Mouse (Mus musculus): Measurements from ENCODE around the gene Tppp3. TPM values are rescaled to one million over a fixed set of nuclear protein-coding genes. Genes with fewer than 3 reads are reported as not detected.

The Tppp3 gene
- 22.2 and 24.8 TPM in 2 replicates for polyA plus RNA-seq (2015; fragmentation: Nextera tagmentation; extraction: Ambion mirVana)

- H3K9me3 ChIP-seq (ENCODE audit: low read length), result no peaks in the 10 kb centered on the region
- H3K4me1 ChIP-seq (ENCODE audit: insufficient read depth, low read length), result peaks cover 33% of the 10 kb centered on the region
- H3K4me2 ChIP-seq (replicated peaks; ENCODE audit: low read depth, low read length), result peak within 1 kb of the TSS; percentile 63
- H3K9ac ChIP-seq (replicated peaks; ENCODE audit: low read length), result peak within 1 kb of the TSS; percentile 28; the same call in 1 of the 2 replicates
- ATAC-seq (ENCODE audit: low FRiP score, low TSS enrichment), result peak; percentile 96
- no peaks in the 10 kb centered on the region; the same call in 1 of the 2 replicates for H3K36me3 ChIP-seq (ENCODE audit: insufficient read depth, low read length)
- 7% methylated on average over 25 of the region's 25 CpGs for WGBS
- peak within 1 kb of the TSS; percentile 33 for H3K4me3 ChIP-seq (ENCODE audit: low read length)
- H3K27me3 ChIP-seq (ENCODE audit: insufficient read depth, low read length), result no peaks in the 10 kb centered on the region
- peak within 1 kb of the TSS; percentile 37; the same call in 1 of the 2 replicates for H3K27ac ChIP-seq (ENCODE audit: low read length)
Observed at GRCm38 (mm10) chr8:105471314-105472015, at the start of gene Tppp3. TSS of gene Tppp3 (minus strand) at chr8:105471526.

- ATAC-seq (ENCODE audit: low FRiP score, low TSS enrichment), result no peak
- Histone ChIP-seq H3K9me3 (ENCODE audit: low read length) (no peaks in the 10 kb centered on the region), H3K36me3 (ENCODE audit: insufficient read depth, low read length) (peaks cover 11% of the 10 kb centered on the region; the same call in 1 of the 2 replicates), H3K4me2 (replicated peaks; ENCODE audit: low read depth, low read length) (peak overlapping the region; percentile 97), H3K9ac (replicated peaks; ENCODE audit: low read length) (no peak overlapping the region; the same call in 1 of the 2 replicates), H3K27ac (ENCODE audit: low read length) (peak overlapping the region; percentile 33; the same call in 1 of the 2 replicates), H3K27me3 (ENCODE audit: insufficient read depth, low read length) (no peaks in the 10 kb centered on the region), H3K4me1 (ENCODE audit: insufficient read depth, low read length) (peaks cover 70% of the 10 kb centered on the region), H3K4me3 (ENCODE audit: low read length) (peak overlapping the region; percentile 69; the same call in 1 of the 2 replicates)
- WGBS, result 0% methylated on average over 3 of the region's 3 CpGs
Observed at GRCm38 (mm10) chr8:105521061-105521460, 49.7 kb upstream of the Tppp3 start.

GRCm38 (mm10) chr8:105520521-105520920 lies 49.2 kb upstream of the Tppp3 start:
- Histone ChIP-seq H3K27ac (ENCODE audit: low read length) (peak overlapping the region; percentile 40; the same call in 1 of the 2 replicates), H3K4me2 (replicated peaks; ENCODE audit: low read depth, low read length) (peak overlapping the region; percentile 97), H3K4me3 (ENCODE audit: low read length) (peak overlapping the region; percentile 69), H3K4me1 (ENCODE audit: insufficient read depth, low read length) (peaks cover 71% of the 10 kb centered on the region), H3K9ac (replicated peaks; ENCODE audit: low read length) (peak overlapping the region; percentile 81), H3K36me3 (ENCODE audit: insufficient read depth, low read length) (peaks cover 11% of the 10 kb centered on the region; the same call in 1 of the 2 replicates), H3K9me3 (ENCODE audit: low read length) (no peaks in the 10 kb centered on the region), H3K27me3 (ENCODE audit: insufficient read depth, low read length) (no peaks in the 10 kb centered on the region)
- ATAC-seq (ENCODE audit: low FRiP score, low TSS enrichment), result no peak
- WGBS, result 41% methylated on average over 5 of the region's 5 CpGs

- H3K4me3 ChIP-seq (ENCODE audit: low read length), result peak overlapping the region; percentile 69
- H3K4me1 ChIP-seq (ENCODE audit: insufficient read depth, low read length), result peaks cover 72% of the 10 kb centered on the region
- H3K27me3 ChIP-seq (ENCODE audit: insufficient read depth, low read length), result no peaks in the 10 kb centered on the region
- peak overlapping the region; percentile 97 for H3K4me2 ChIP-seq (replicated peaks; ENCODE audit: low read depth, low read length)
- 0 out of 2 replicates have a peak, but pooled peaks cover 5% of the 10 kb centered on the region for H3K36me3 ChIP-seq (ENCODE audit: insufficient read depth, low read length)
- H3K9ac ChIP-seq (replicated peaks; ENCODE audit: low read length), result peak overlapping the region; percentile 81
- H3K27ac ChIP-seq (ENCODE audit: low read length), result peak overlapping the region; percentile 87
- ATAC-seq (ENCODE audit: low FRiP score, low TSS enrichment), result no peak
- no peaks in the 10 kb centered on the region for H3K9me3 ChIP-seq (ENCODE audit: low read length)
- WGBS, result 5% methylated on average over 2 of the region's 2 CpGs
Observed at GRCm38 (mm10) chr8:105519591-105519990, 48.3 kb upstream of the Tppp3 start.

- under 1% methylated on average over 67 of the region's 68 CpGs for WGBS
- peak within 1 kb of the TSS; percentile 97 for H3K4me2 ChIP-seq (replicated peaks; ENCODE audit: low read depth, low read length)
- peak within 1 kb of the TSS; percentile 87 for H3K27ac ChIP-seq (ENCODE audit: low read length)
- peaks cover 74% of the 10 kb centered on the region for H3K4me1 ChIP-seq (ENCODE audit: insufficient read depth, low read length)
- no peaks in the 10 kb centered on the region for H3K27me3 ChIP-seq (ENCODE audit: insufficient read depth, low read length)
- ATAC-seq (ENCODE audit: low FRiP score, low TSS enrichment), result peak; percentile 62
- H3K4me3 ChIP-seq (ENCODE audit: low read length), result peak within 1 kb of the TSS; percentile 69
- peak within 1 kb of the TSS; percentile 81 for H3K9ac ChIP-seq (replicated peaks; ENCODE audit: low read length)
- 0 out of 2 replicates have a peak, but pooled peaks cover 1% of the 10 kb centered on the region for H3K36me3 ChIP-seq (ENCODE audit: insufficient read depth, low read length)
- no peaks in the 10 kb centered on the region for H3K9me3 ChIP-seq (ENCODE audit: low read length)
Observed at GRCm38 (mm10) chr8:105518436-105519313, 47.3 kb upstream of the Tppp3 start, which contains the start of gene Hsd11b2. TSS of gene Hsd11b2 (plus strand) at chr8:105518755.

- Histone ChIP-seq H3K27ac (ENCODE audit: low read length) (0 out of 2 replicates have a peak overlapping the region, but pooled peaks have one; percentile 61), H3K36me3 (ENCODE audit: insufficient read depth, low read length) (no peaks in the 10 kb centered on the region), H3K4me1 (ENCODE audit: insufficient read depth, low read length) (peaks cover 64% of the 10 kb centered on the region), H3K4me2 (replicated peaks; ENCODE audit: low read depth, low read length) (peak overlapping the region; percentile 24; the same call in 1 of the 2 replicates), H3K9ac (replicated peaks; ENCODE audit: low read length) (no peak overlapping the region; the same call in 1 of the 2 replicates), H3K9me3 (ENCODE audit: low read length) (no peaks in the 10 kb centered on the region), H3K27me3 (ENCODE audit: insufficient read depth, low read length) (no peaks in the 10 kb centered on the region), H3K4me3 (ENCODE audit: low read length) (no peak overlapping the region)
- WGBS, result 41% methylated on average over 8 of the region's 8 CpGs
- ATAC-seq (ENCODE audit: low FRiP score, low TSS enrichment), result no peak
Observed at GRCm38 (mm10) chr8:105517346-105517745, 46.0 kb upstream of the Tppp3 start.

- Histone ChIP-seq H3K36me3 (ENCODE audit: insufficient read depth, low read length) (no peaks in the 10 kb centered on the region), H3K4me1 (ENCODE audit: insufficient read depth, low read length) (peaks cover 55% of the 10 kb centered on the region), H3K4me3 (ENCODE audit: low read length) (0 out of 2 replicates have a peak overlapping the region, but pooled peaks have one; percentile 11), H3K27me3 (ENCODE audit: insufficient read depth, low read length) (no peaks in the 10 kb centered on the region), H3K9me3 (ENCODE audit: low read length) (no peaks in the 10 kb centered on the region), H3K9ac (replicated peaks; ENCODE audit: low read length) (peak overlapping the region; percentile 52), H3K27ac (ENCODE audit: low read length) (peak overlapping the region; percentile 61), H3K4me2 (replicated peaks; ENCODE audit: low read depth, low read length) (peak overlapping the region; percentile 46)
- peak; percentile 37 for ATAC-seq (ENCODE audit: low FRiP score, low TSS enrichment)
- WGBS, result 10% methylated on average over 12 of the region's 12 CpGs
Observed at GRCm38 (mm10) chr8:105516018-105516645, 44.8 kb upstream of the Tppp3 start.

- Histone ChIP-seq H3K27me3 (ENCODE audit: insufficient read depth, low read length) (no peaks in the 10 kb centered on the region), H3K4me1 (ENCODE audit: insufficient read depth, low read length) (peaks cover 50% of the 10 kb centered on the region), H3K9ac (replicated peaks; ENCODE audit: low read length) (no peak overlapping the region), H3K9me3 (ENCODE audit: low read length) (no peaks in the 10 kb centered on the region), H3K27ac (ENCODE audit: low read length) (no peak overlapping the region), H3K4me2 (replicated peaks; ENCODE audit: low read depth, low read length) (no peak overlapping the region), H3K36me3 (ENCODE audit: insufficient read depth, low read length) (no peaks in the 10 kb centered on the region), H3K4me3 (ENCODE audit: low read length) (no peak overlapping the region)
- WGBS, result 66% methylated on average over 5 of the region's 5 CpGs
- ATAC-seq (ENCODE audit: low FRiP score, low TSS enrichment), result no peak
Observed at GRCm38 (mm10) chr8:105514656-105515055, 43.3 kb upstream of the Tppp3 start.

- 91% methylated on average over 6 of the region's 6 CpGs for WGBS
- Histone ChIP-seq H3K4me3 (ENCODE audit: low read length) (no peak overlapping the region), H3K4me1 (ENCODE audit: insufficient read depth, low read length) (peaks cover 50% of the 10 kb centered on the region), H3K27me3 (ENCODE audit: insufficient read depth, low read length) (no peaks in the 10 kb centered on the region), H3K36me3 (ENCODE audit: insufficient read depth, low read length) (no peaks in the 10 kb centered on the region), H3K27ac (ENCODE audit: low read length) (no peak overlapping the region), H3K4me2 (replicated peaks; ENCODE audit: low read depth, low read length) (no peak overlapping the region), H3K9me3 (ENCODE audit: low read length) (no peaks in the 10 kb centered on the region), H3K9ac (replicated peaks; ENCODE audit: low read length) (no peak overlapping the region)
- ATAC-seq (ENCODE audit: low FRiP score, low TSS enrichment), result no peak
Observed at GRCm38 (mm10) chr8:105514194-105514593, 42.9 kb upstream of the Tppp3 start.

All from kidney, embryonic 16.5 days (tissue).